Comparison of ENCODE assay signal across 19 mouse cellular contexts in genomic region chr7:3348326-3348725, GRCm38 (mm10). TPM values are rescaled to one million over a fixed set of nuclear protein-coding genes. Genes with fewer than 3 reads are reported as not detected.
"Had no signal": no experiment of that assay in that cellular context is flagged by ENCODE, and none has a peak within 500 bp of the region (broad histone marks: within the 10 kb centered on the region; RNA-seq: fewer than 3 reads in every experiment).

No protein-coding gene starts in this region.

- H3K4me3 ChIP-seq: liver, embryonic 15.5 days; lung, embryonic 15.5 days; megakaryocyte, embryonic 14.5 days; midbrain, embryonic 12.5 days; neural tube, embryonic 12.5 days had no signal

- DNase-seq: liver, postnatal 0 days; lung, adult 2 months; lung, postnatal 14 days; lung, postnatal 36 days; midbrain, embryonic 14.5 days; right cerebral cortex, postnatal 25 days; thymus, adult 18-20 months; thymus, postnatal 14 days; thymus, postnatal 36 days had no signal

- H3K4me2 ChIP-seq: liver, embryonic 15.5 days; lung, embryonic 15.5 days; midbrain, embryonic 12.5 days; neural tube, embryonic 12.5 days had no signal

- H3K9me3 ChIP-seq: liver, embryonic 15.5 days; lung, embryonic 15.5 days; megakaryocyte, embryonic 14.5 days; midbrain, embryonic 12.5 days; neural tube, embryonic 12.5 days had no signal

- H3K4me1 ChIP-seq: liver, embryonic 15.5 days; lung, embryonic 15.5 days; megakaryocyte, embryonic 14.5 days; neural tube, embryonic 12.5 days had no signal

- H3K27ac ChIP-seq: liver, embryonic 15.5 days; lung, embryonic 15.5 days; macrophage; midbrain, embryonic 12.5 days; neural tube, embryonic 12.5 days had no signal

- H3K9ac ChIP-seq: liver, embryonic 15.5 days; liver, postnatal 0 days; lung, embryonic 15.5 days; midbrain, embryonic 12.5 days; neural tube, embryonic 12.5 days had no signal

- ATAC-seq: liver, postnatal 0 days; lung, postnatal 0 days had no signal

- H3K27me3 ChIP-seq: liver, embryonic 15.5 days; lung, embryonic 15.5 days; megakaryocyte, embryonic 14.5 days; neural tube, embryonic 12.5 days had no signal

- H3K36me3 ChIP-seq: liver, embryonic 15.5 days; lung, embryonic 15.5 days had no signal

RNA-seq across cellular contexts. Expression of gene Cacng7, which starts 15.6 kb away (rescaled TPM):
- total RNA-seq: megakaryocyte progenitor cell, adult 5-6 weeks; monocyte, adult 5-6 weeks; neutrophil, adult 5-6 weeks had no signal
- polyA plus RNA-seq: macrophage had no signal

RNA-seq across cellular contexts. Expression of gene Cacng8, which starts 42.2 kb away (rescaled TPM):
- total RNA-seq: megakaryocyte progenitor cell, adult 5-6 weeks; monocyte, adult 5-6 weeks; neutrophil, adult 5-6 weeks had no signal
- polyA plus RNA-seq: liver, embryonic 15.5 days; liver, postnatal 0 days; lung, adult 2 months; macrophage had no signal

RNA-seq across cellular contexts. Expression of gene Prkcg, which starts 59.3 kb away (rescaled TPM):
- polyA plus RNA-seq: liver, embryonic 15.5 days had no signal
